Mouse (Mus musculus): ENCODE results near the gene Pdc. TPM values are rescaled to one million over a fixed set of nuclear protein-coding genes. Genes with fewer than 3 reads are reported as not detected.

Pdc gene
- not detected for polyA plus RNA-seq (2015; fragmentation: Illumina TruSeq; extraction: RNeasy Lipid Tissue Mini Kit (QIAGEN cat#74804); ENCODE audit: low read depth, low replicate concordance)

GRCm38 (mm10) chr1:150319205-150319604 lies at the start of gene Pdc:
Gene Pdc (plus strand): TSS chr1:150319417.

Other genes starting within 250 kb of the Pdc start
- 8.6 TPM for gene Ptgs2, start 219.4 kb upstream of the Pdc start, polyA plus RNA-seq (2015; fragmentation: Illumina TruSeq; extraction: RNeasy Lipid Tissue Mini Kit (QIAGEN cat#74804); ENCODE audit: low read depth, low replicate concordance)
- gene Tpr, start 73.4 kb downstream of the Pdc start, polyA plus RNA-seq (2015; fragmentation: Illumina TruSeq; extraction: RNeasy Lipid Tissue Mini Kit (QIAGEN cat#74804); ENCODE audit: low read depth, low replicate concordance): 79.8 TPM
- gene Odr4, start 73.7 kb downstream of the Pdc start, polyA plus RNA-seq (2015; fragmentation: Illumina TruSeq; extraction: RNeasy Lipid Tissue Mini Kit (QIAGEN cat#74804); ENCODE audit: low read depth, low replicate concordance): 49.8 TPM
- gene Prg4, start 146.7 kb downstream of the Pdc start, polyA plus RNA-seq (2015; fragmentation: Illumina TruSeq; extraction: RNeasy Lipid Tissue Mini Kit (QIAGEN cat#74804); ENCODE audit: low read depth, low replicate concordance): 3.3 TPM